Mouse (Mus musculus): ENCODE data around the gene Hist2h2aa2.

GRCm38 (mm10) chr3:96198181-96198580 lies 41.9 kb downstream of the Hist2h2aa2 start:
- no peak for TF ChIP-seq CTCF (IDR thresholded peaks at IDR 0.05; ENCODE audit: insufficient read depth, low read length)
- TF ChIP-seq POLR2A (IDR thresholded peaks at IDR 0.05; ENCODE audit: borderline replicate concordance, extremely low read depth, low read depth, low read length): no peak
